Comparison of ENCODE assay signal across 8 mouse cellular contexts in genomic region chr5:146832435-146832768, GRCm38 (mm10). TPM values are rescaled to one million over a fixed set of nuclear protein-coding genes. Genes with fewer than 3 reads are reported as not detected.
DNase-seq lines count a peak whose midpoint lies in the region; ATAC-seq and TF ChIP-seq lines count a peak whose summit lies in the region.

No protein-coding gene starts in this region.

- peaks cover 36% of the 10 kb centered on the region for H3K36me3 ChIP-seq in heart, embryonic 14.5 days (ENCODE audit: control insufficient read depth, insufficient read depth, low read length)
- peaks cover 31% of the 10 kb centered on the region for H3K36me3 ChIP-seq in hindbrain, embryonic 13.5 days
- H3K36me3 ChIP-seq in midbrain, embryonic 12.5 days: peaks cover 31% of the 10 kb centered on the region

- H3K4me2 ChIP-seq in heart, embryonic 14.5 days (ENCODE audit: low read length): peak overlapping the region; percentile 88
- peak overlapping the region; percentile 82 for H3K4me2 ChIP-seq in hindbrain, embryonic 13.5 days
- H3K4me2 ChIP-seq in midbrain, embryonic 12.5 days (replicated peaks): peak overlapping the region; percentile 73

- H3K9ac ChIP-seq in heart, embryonic 14.5 days (ENCODE audit: low read length): peak overlapping the region; percentile 92
- peak overlapping the region; percentile 94 for H3K9ac ChIP-seq in hindbrain, embryonic 13.5 days
- H3K9ac ChIP-seq in midbrain, embryonic 12.5 days (replicated peaks): peak overlapping the region; percentile 93; the same call in 1 of the 2 replicates

- no peak for ATAC-seq in heart, embryonic 14.5 days (ENCODE audit: insufficient number of reproducible peaks, insufficient read depth, low FRiP score, low read depth)
- ATAC-seq in hindbrain, embryonic 13.5 days (ENCODE audit: low FRiP score): no peak
- ATAC-seq in midbrain, embryonic 12.5 days (ENCODE audit: low FRiP score, low read depth): no peak

- H3K4me3 ChIP-seq in heart, embryonic 14.5 days (ENCODE audit: control insufficient read depth in 1 of 2, insufficient read depth in 1 of 2, low read depth in 1 of 2, low read length in 2 of 2): peak overlapping the region; percentile 79 to 90
- H3K4me3 ChIP-seq in bone marrow, adult 2 months (replicated peaks; ENCODE audit: control insufficient read depth, low read depth, low read length): peak overlapping the region; percentile 100
- peak overlapping the region; percentile 91 for H3K4me3 ChIP-seq in hindbrain, embryonic 13.5 days
- peak overlapping the region; percentile 90 for H3K4me3 ChIP-seq in midbrain, embryonic 12.5 days

- no peak for TF ChIP-seq CTCF in bone marrow, adult 2 months (IDR thresholded peaks at IDR 0.05; ENCODE audit: control insufficient read depth, insufficient read depth, low read length)

- intact Hi-C loops in left cerebral cortex, postnatal 4 days (cut with DNase I): loop anchor here (5.0 kb wide), 1 partner anchor 35 kb away; the partner anchor contains the start of gene Usp12

- no peak for DNase-seq in heart, adult 11 months
- DNase-seq in adipocyte (ENCODE audit: low spot score): no peak
- no peak for DNase-seq in layer of hippocampus, adult 9-11 months
- DNase-seq in left cerebral cortex, postnatal 4 days: no peak

- H3K9me3 ChIP-seq in heart, embryonic 14.5 days (ENCODE audit: control insufficient read depth, low read length): no peaks in the 10 kb centered on the region
- H3K9me3 ChIP-seq in hindbrain, embryonic 13.5 days: no peaks in the 10 kb centered on the region
- H3K9me3 ChIP-seq in midbrain, embryonic 12.5 days: no peaks in the 10 kb centered on the region

- peaks cover 4 to 9% of the 10 kb centered on the region in 2 experiments; a peak in 3 of 4 replicates for H3K4me1 ChIP-seq in heart, embryonic 14.5 days (ENCODE audit: control insufficient read depth in 2 of 2, insufficient read depth in 2 of 2, low read length in 2 of 2)
- H3K4me1 ChIP-seq in bone marrow, adult 2 months (ENCODE audit: control insufficient read depth, insufficient read depth, low read length): no peaks in the 10 kb centered on the region; the same call in 1 of the 2 replicates
- H3K4me1 ChIP-seq in hindbrain, embryonic 13.5 days (replicated peaks): peaks cover 29% of the 10 kb centered on the region
- peaks cover 9% of the 10 kb centered on the region for H3K4me1 ChIP-seq in midbrain, embryonic 12.5 days

- WGBS in heart, embryonic 14.5 days: 45% methylated on average over 7 of the region's 7 CpGs
- WGBS in bone marrow, adult 2 months: 52% methylated on average over 7 of the region's 7 CpGs
- 48% methylated on average over 7 of the region's 7 CpGs for WGBS in hindbrain, embryonic 13.5 days
- WGBS in midbrain, embryonic 12.5 days: 54% methylated on average over 7 of the region's 7 CpGs

- no peaks in the 10 kb centered on the region for H3K27me3 ChIP-seq in heart, embryonic 14.5 days (ENCODE audit: control insufficient read depth, insufficient read depth, low read length)
- H3K27me3 ChIP-seq in hindbrain, embryonic 13.5 days: no peaks in the 10 kb centered on the region
- no peaks in the 10 kb centered on the region for H3K27me3 ChIP-seq in midbrain, embryonic 12.5 days

- no peak for TF ChIP-seq POLR2A in bone marrow, adult 2 months (IDR thresholded peaks at IDR 0.05; ENCODE audit: borderline replicate concordance, control insufficient read depth, low read depth, low read length)

- H3K27ac ChIP-seq in heart, embryonic 14.5 days (replicated peaks in 1 of 2; ENCODE audit: control insufficient read depth in 1 of 2, insufficient read depth in 1 of 2, low read depth in 2 of 2, low read length in 2 of 2): peak overlapping the region; percentile 61 to 83
- H3K27ac ChIP-seq in bone marrow, adult 2 months (ENCODE audit: control insufficient read depth, insufficient read depth, low read depth, low read length, poor library complexity): peak overlapping the region; percentile 97
- peak overlapping the region; percentile 89 for H3K27ac ChIP-seq in hindbrain, embryonic 13.5 days
- H3K27ac ChIP-seq in midbrain, embryonic 12.5 days (replicated peaks): peak overlapping the region; percentile 82

RNA-seq across cellular contexts. Expression of gene Rpl21, which starts 0.3 kb away (rescaled TPM):
- polyA plus RNA-seq in heart, embryonic 14.5 days (2014; fragmentation: Nextera tagmentation; extraction: Ambion mirVana): 410 and 435 TPM in 2 replicates
- polyA plus RNA-seq in bone marrow, adult 2 months (2011; ENCODE audit: insufficient read depth, insufficient read length, low replicate concordance, missing spikeins): 73.8 and 107 TPM in 2 replicates
- polyA plus RNA-seq in hindbrain, embryonic 13.5 days (2015; fragmentation: Nextera tagmentation; extraction: Ambion mirVana): 378 and 384 TPM in 2 replicates
- polyA plus RNA-seq in midbrain, embryonic 12.5 days (2016; fragmentation: Nextera tagmentation; extraction: Ambion mirVana): 401 and 415 TPM in 2 replicates
- 100 to 1,000 TPM; 211 to 238 TPM for total RNA-seq in left cerebral cortex, postnatal 4 days (2021)

RNA-seq across cellular contexts. Expression of gene Rasl11a, which starts 12.5 kb away (rescaled TPM):
- polyA plus RNA-seq in heart, embryonic 14.5 days (2014; fragmentation: Nextera tagmentation; extraction: Ambion mirVana): 9.1 and 9.9 TPM in 2 replicates
- polyA plus RNA-seq in bone marrow, adult 2 months (2011; ENCODE audit: insufficient read depth, insufficient read length, low replicate concordance, missing spikeins): not detected in 2 replicates
- polyA plus RNA-seq in hindbrain, embryonic 13.5 days (2015; fragmentation: Nextera tagmentation; extraction: Ambion mirVana): 9.0 and 11.9 TPM in 2 replicates
- 22.5 and 22.6 TPM in 2 replicates for polyA plus RNA-seq in midbrain, embryonic 12.5 days (2016; fragmentation: Nextera tagmentation; extraction: Ambion mirVana)
- 10 to 100 TPM; 10.0 to 10.6 TPM for total RNA-seq in left cerebral cortex, postnatal 4 days (2021)

RNA-seq across cellular contexts. Expression of gene Usp12, which starts 37.6 kb away (rescaled TPM):
- 8.6 and 8.9 TPM in 2 replicates for polyA plus RNA-seq in heart, embryonic 14.5 days (2014; fragmentation: Nextera tagmentation; extraction: Ambion mirVana)
- 11.9 and 15.0 TPM in 2 replicates for polyA plus RNA-seq in bone marrow, adult 2 months (2011; ENCODE audit: insufficient read depth, insufficient read length, low replicate concordance, missing spikeins)
- 14.6 and 15.2 TPM in 2 replicates for polyA plus RNA-seq in hindbrain, embryonic 13.5 days (2015; fragmentation: Nextera tagmentation; extraction: Ambion mirVana)
- polyA plus RNA-seq in midbrain, embryonic 12.5 days (2016; fragmentation: Nextera tagmentation; extraction: Ambion mirVana): 18.2 and 19.8 TPM in 2 replicates
- total RNA-seq in left cerebral cortex, postnatal 4 days (2021): 10 to 100 TPM; 49.0 to 53.9 TPM
